Mouse (Mus musculus) yolk sac, embryonic 10.5 days (tissue): ENCODE measurements around the gene Tdrd7.

Experiments used
- DNase-seq: peaks from one replicate; pipeline ENCODE4 v3.0.0-alpha.2; 2017; ENCODE audit warnings: low spot score

The Tdrd7 gene

DNA sequence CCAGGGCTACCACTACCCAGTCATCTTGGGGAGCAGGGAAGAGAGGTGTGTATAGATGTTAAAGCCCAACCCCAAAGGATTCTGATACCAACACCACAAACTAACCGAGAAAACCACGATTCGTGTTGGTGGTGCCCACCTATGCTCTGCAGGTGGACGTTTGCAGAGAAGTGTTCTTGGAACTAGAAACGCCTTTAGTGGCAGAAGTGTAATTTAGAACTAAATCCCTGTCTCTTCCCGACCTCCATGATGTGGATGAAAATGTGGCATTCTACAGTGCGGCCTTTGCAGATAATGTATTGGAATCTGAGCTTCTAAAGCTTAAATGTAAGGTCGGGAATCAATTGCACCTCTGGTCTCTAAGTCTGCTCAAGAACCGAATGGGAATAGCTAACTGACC, 7.8 kb downstream of the Tdrd7 start:
- no peak for DNase-seq

DNA sequence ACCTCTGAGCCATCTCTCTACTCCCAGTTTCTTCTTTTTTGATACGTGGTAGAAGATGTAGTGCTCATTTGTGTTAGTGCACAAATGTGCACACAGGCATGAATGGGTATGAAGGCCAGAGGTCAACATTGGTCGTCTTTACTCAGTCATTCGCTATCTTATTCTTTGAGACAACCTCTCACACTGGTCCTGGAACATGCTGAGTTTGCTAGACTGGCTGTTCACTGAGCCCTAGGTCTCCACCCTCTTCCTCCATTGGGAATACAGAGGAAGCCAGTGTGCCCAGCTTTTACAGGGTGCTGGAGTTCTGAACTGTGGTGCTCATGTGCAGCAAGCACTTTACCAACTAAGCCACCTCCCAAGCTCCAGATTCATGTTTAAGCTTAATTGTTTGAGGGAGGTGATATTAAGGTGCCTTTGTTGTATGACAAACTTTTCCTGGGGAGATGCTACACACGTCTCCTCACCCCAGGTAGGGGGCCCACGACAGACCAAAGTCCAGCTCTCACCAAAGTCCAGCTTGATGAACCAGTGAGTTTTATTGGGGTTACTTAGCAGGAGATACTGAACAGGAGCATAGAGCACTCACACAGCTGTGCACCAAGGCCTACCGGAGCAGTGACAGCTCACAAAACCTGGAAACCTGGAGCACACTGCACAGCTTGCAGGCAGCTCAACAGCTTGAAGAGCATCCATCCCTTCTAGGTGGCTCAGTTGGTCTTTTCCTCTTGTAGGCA, 12.0 kb downstream of the Tdrd7 start:
- DNase-seq = peak; percentile 40

DNA sequence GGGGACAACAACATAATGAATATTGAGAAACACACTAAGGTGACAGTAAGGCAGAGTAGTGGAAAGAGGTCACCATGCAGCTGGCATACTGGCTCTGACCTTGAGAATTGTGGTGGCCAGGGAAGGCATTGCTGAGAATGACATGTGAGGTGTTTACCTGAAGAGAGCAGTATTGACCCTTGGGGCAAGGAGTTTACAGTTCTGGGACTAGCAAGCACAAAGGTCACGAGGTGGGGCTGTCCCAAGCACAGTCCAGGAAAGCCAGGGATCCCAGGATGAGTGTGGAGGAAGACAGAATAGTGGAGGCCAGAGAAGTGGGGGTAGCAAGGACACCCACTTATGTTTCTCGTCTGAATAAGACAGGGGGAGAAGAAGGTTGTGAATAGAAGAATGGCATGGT, 14.8 kb downstream of the Tdrd7 start:
- DNase-seq = peak; percentile 66

DNA sequence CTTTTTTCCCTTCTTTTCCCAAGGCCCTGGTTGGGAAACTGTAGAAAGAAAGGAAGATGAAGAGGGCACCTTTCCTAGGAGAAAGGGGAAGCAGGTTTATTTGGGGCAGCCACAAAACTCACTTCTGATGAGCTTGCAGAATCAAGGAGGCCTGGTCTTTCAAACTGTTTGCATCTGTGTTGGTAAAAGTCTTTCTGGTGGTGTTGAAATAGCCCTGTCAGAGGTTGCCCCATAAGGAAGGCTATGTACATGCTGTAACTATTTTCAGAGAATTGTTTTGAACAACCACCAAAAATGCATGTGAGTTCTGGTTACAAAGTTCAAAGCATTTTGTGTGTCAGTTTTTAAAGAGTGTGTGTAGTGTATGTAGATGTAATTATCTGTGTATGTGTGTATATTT, 15.9 kb downstream of the Tdrd7 start:
- no peak for DNase-seq

DNA sequence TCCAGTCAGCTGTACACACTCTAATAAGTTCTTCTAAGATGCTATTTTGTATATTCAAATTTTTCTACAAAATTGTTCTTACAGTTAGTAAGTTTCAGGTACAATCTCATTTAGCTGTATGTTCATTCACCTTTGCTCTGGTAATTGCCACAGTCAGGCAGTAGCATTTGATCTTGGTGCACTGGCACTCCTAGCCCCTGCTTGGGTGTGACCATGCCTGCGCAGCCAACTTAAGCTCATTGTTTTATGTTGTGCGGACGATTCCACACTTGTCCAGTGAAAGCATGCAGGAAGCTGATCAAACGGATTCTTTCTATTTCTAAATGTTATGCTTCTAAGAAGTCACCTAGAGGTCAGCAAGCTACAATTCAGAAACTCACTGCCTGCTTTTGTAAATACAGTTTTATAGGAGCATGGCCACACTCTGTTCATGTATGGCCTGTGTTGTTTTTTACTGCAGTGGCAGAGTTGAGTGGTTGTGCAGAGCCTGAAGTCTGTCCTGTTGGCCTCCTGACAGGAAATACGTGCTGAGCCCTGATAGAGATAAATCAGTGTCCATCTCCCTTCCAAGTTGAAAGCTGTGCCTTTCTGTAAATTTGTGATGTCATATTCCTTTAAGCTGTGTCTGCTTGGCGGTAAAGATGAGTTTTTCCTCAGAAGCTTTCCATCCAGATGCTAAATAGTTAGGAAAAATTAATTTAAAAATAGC, 25.4 kb downstream of the Tdrd7 start:
- no peak for DNase-seq

DNA sequence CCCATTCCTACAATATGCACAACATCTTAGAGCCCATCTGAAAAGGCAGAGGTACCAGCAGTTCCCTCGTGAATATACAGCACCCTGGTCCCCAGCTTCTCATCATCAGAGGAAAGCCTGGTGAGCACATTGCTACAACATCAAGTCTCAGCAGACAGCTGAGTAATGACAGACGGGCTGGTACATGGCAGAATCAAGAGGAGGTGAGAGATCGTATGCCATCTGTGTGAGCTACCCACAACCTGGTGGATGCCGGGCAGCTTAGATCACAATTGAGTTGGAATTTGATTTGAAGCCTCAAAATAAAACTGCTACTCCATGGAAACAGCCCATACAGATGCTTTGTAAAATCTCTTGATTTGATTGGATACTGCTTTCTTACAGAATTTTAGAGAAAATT, 33.4 kb downstream of the Tdrd7 start:
- DNase-seq = no peak

DNA sequence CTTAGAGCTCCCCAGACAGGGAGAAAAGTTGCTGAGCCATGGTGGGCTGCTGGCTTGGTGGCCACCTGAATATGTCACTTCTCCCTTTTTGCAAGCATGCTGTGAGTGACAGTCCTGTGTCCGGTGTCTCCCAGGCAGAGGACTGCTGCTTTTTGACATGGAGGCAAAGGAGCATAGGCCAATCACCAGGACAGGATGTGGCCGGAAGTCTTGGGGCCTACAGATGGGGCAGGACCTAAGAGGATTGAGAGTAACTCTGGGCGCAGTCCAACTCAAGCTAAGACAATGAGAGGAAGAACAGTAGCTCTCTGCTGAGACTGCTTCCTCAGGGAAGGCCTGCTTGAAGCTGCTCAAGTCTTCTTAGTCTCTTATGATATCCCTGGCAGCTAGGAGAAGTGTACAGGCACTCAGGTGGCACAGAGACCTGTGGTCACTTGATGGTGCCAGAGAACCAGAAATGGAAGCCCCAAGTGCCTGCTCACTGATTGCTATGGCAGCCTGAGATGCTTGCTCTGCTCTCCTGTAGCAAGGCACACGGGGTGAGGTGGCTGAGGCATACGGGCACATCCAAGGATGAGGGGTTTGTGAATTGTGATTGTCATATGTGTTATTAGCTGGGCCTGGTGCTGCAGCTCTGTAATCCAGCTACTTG, 43.1 kb downstream of the Tdrd7 start:
- DNase-seq = no peak

DNA sequence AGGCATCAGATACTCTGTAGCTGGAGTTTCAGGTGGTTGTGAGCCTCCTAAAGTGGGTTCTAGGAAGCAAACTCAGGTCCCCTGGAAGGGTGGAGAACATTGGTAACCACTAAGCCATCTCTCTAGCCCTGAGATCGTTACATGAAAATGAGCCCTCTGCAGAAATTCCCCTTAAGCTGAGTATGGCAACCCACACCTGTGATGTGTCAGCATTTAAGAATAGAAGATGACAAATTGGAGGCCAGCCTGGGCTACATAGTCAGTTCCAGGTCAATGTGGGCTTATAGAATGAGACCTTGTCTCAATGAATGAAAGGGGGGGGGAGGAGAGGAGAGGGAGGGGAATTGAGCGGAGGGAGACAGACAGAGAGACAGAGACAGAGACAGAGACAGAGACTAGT, 46.6 kb downstream of the Tdrd7 start:
- no peak for DNase-seq

DNA sequence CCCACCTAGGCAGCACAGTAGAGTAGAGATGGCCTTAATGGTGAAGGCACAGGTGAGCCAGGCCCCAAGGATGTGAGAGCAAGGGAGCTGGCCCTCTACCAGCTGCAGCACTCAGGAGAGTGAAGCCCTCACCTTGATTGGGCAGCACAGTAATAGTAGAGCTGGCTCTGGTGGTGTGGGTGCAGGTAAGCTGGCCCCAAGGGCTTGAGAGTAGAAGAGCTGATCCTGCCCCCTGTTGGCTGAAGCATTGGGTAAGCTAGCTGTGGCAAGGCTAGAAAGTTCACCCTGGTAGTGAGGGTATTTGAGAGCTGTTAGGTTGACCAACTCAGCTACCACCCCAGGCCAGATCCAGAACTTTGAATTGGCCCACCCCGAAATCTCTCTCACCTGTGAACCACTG, 50.5 kb downstream of the Tdrd7 start:
- DNase-seq = no peak

DNA sequence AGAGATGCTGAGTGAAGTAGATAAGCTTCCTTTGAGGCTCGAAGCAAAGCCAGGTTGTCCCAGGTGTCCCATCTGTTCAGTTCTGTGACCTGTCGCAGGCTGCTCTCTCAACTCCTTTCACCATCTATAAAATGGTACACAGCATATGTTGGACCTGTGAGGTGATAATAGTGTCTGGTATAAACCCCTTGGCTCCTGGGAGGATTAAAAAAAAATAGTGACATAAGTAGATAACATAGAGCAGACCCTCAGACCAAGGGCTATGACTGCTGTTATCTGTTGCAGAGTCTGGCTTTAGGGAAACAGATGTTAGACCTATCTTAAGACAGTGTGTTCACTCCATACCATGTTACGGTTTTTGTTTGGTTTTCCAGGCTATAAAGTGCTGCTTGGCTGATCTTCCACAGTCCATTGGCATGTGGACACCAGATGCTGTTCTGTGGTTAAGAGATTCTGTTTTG, 57.9 kb downstream of the Tdrd7 start:
- no peak for DNase-seq

DNA sequence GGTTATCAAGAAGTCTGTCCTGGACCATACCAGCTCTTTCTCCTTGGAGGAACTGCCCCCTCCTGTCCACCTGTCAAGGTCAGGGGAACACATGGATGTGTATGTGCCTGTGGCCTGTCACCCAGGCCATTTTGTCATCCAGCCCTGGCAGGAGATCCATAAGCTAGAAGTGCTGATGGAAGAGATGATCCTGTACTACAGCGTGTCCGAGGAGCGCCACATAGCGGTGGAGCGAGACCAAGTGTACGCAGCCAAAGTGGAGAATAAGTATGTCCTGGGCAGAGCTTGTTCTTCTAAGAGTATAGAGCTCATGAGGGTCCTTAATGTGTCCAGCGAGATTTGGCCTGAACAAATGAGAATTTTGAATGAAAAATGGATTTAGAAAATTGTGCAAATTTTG, 60.8 kb downstream of the Tdrd7 start:
- no peak for DNase-seq

DNA sequence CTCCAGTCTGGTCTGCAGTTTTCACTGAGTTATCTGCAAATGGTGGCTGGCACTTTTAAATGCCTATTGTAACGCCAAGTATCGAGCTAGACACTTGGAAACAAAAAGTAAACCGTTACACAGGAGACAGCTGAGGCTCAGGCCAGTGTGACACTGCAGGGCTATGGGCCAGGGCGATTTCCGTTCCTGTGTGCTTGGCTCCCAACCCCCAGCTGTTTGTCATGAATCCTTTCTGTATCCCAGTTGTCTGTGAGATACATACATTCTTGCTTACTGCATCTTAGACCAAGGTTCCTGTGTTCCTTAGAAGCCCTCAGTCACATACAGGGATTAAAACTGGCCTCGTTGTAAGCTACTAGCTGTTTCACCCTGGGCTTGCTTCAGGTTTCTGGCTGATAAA, 63.1 kb downstream of the Tdrd7 start:
- no peak for DNase-seq

DNA sequence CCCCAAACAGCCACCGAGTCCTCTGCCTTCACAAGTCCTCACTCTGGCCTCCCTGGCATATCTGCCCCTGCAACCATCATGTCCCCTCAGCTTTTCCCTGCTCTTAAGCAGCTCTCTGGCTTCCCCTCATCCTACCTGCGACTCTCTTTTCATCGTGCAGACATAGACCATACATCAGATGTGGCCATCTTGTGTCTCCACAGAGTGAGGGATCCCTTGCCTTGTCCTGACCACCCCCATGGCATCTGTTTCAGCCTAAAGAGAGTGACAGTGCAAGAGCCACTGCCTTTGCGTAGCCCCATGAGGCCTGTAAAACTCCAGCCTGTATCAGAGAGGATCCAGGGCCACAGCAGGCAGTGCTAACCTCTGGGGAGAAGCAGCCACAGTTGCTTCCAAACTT, 63.6 kb downstream of the Tdrd7 start:
- DNase-seq = no peak

DNA sequence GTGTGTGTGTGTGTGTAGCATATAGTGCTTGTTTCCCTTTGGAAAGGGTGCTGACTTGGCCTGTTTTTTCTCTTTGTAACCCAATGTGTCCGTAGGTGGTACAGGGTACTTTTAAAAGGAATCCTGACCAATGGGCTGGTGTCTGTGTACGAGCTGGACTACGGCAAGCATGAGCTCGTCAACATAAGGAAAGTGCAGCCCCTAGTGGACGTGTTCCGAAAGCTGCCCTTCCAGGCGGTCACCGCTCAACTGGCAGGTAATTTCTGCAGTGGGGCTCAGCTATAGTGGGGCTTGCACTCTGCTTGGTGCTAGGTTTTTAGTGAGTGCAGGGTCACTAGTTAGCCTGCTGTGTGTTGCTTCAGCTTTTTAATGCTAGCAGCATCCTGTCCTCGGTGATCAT, 64.4 kb downstream of the Tdrd7 start:
- DNase-seq = no peak

DNA sequence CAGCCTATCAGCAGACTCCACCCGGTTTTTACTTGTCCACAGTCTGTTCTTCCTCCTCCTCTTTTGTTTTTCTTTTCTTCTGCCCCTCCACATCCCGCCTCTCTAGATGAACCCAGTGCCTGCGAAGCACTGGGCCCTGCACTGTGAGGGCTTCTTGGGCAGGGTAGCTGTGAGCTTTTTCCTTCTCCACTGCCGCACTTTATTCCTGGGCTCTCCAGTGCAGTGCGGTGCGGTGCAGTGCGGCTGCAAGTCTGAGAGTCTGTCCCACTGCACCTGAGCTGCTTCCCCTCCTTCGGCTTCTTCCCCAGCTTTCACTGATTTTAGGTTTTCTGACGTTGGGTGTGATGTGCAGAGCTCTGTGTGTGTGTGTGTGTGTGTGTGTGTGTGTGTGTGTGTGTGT, 67.3 kb downstream of the Tdrd7 start:
- DNase-seq = no peak

DNA sequence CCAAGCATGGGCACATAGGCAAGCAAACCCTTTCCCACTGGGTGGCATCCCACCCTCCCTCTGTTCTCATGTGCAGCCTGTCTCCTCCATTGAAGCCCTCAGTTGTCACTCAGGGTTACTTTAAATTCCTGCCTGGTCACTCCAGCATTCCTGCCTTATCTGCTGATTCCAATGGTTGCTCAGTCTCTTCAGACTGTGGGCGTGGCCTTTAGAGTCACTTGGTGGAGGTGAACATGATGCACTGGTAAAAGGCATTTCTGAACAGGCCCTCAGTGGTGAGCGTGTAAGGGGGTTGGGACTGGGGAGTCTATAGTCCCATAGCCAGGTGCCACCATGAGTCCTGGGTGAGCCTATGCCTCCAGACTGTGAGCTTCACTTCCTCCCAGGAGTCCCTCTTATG, 68.1 kb downstream of the Tdrd7 start:
- DNase-seq = peak; percentile 45

DNA sequence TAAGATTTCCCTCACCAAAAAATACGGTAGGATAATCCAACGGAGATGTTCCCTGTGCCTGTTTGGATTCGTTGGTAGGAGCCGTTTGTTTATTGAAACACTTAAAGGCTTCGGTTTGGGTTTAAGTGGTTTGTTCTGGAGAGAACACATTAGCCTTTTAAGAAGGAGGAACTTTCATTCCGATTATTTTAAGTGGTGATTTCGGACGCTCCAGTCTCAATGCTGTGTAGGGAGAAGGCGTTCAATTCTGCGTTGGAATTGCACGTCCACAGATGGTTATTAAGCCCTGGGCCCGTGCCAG, 73.4 kb downstream of the Tdrd7 start:
- peak; percentile 9 for DNase-seq

DNA sequence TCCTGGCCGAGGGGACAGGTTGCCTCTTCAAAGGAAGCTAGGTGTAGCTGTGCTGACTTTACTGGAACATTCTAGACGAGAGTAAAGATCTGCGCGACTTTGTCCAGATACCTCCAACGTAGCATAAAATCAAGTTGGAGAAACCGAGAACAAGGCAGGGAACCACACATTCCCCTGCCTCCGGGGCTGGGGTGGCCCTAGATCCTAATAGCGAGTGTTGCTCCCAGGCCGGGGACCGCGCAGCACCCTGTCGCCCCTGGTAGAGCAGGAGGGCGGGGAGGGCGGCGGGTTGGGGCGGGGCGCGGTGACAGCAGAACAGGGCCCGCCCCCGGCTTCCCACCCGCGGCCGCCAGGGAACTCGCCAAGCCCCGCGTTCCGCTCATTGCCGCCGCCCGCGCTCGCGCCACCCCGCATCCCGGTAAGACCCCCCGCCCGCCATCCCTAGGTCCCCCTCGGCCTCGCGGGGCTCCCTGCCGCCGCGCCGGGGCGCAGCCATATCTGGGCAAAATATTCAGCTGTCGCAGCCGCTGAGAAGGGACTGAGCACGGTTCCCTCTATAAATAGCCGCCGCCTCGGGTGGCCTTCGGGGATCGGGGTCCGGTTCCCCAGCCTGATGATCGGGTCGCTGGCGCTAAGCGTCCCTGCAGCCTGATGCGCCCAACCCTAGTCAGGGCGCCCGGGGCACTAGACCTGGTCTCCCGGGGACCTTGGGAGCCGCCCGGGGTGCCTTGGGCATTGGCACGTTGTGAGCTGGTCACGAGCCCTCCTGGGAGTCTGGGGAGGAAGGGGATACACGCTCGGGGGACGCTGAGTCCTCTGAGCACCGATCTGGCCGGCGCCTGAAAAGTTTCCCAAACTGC, 74.0 kb downstream of the Tdrd7 start, which contains the start of gene Tmod1:
Gene Tmod1, plus strand, starts transcription at position 44 of the 860 bp plus-strand sequence.
- DNase-seq = peak; percentile 54

DNA sequence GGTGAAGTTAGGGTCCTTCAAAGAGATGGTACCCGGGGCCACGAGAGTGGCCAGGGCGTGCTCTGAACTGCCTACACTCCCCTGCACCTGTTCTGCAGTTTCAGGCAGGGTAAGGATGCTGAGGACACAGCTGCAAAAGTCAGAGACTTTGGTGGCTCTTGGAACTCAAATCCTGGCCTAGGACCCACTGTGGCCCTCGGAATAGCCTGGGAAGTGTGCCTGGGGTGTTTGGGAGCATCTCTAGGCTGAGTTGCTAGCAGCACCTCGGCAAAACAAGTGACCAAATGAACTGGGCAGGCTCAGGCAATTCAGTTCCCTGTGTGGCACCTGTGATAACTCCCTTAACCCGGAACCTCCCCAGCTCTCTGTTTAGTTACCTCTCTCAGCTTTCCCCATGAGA, 74.8 kb downstream of the Tdrd7 start:
- DNase-seq = no peak

DNA sequence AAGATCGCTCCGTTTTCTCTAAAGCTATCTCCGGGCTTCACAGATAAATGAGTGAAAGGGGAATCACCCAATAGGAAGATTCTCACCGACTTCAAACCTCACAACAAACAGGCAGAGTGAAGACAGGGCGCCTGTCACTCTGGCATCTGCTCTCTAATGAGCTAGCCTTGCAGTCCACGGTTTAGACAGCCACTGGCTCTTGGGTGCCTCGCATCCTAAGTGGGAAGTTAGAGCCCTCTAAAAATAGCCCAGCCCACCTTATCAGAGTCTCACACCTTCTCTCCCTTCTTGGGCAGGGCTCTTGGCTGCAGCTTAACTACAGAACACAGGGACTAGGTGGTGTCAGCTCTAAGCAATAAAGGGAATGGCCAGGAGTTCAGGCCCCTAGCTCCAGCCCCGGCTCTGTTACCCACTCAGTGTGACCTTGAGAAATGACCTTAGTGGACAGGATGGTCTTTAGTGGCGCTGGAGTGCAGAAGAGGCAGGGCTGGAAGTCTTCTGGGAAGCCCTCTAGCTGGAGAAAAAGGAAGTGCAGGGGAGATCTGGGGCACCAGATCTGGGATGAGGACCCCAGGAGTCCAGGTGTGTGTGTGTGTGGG, 75.6 kb downstream of the Tdrd7 start:
- peak; percentile 37 for DNase-seq

DNA sequence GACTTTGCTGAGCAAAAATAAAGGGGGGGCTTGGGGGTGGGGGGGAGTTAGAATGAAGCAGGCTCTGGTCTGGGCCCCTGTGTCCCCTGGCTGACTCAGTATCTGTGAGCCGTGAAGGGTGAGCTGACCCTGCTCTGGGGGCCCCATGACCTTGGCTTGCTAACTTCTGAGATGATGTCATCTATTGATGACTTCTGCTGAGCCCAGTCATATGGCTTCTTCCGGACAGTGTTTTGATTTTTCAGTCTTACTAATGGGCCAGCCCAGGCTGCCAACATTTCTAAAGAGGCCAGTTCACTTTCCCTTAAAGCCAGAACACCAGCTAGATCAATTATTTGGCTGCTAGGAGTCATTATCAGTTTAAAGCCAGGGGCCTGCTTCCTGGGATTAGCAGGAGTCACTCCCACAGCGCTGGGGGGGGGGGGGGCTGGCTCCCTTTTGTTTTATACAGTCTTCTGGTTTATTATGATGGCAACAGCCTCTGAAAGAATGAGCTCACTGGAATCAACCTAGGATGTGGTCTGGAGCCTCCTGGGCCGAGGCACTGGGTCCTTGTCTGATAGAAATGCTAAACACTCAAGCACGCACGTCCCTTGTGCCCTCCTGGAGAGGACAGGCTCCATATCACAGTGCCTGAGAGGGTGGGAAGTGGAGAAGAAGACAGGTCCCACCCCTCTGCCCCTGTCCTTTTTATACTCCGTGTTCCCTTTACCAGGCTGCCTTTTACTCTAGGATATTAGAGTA, 76.8 kb downstream of the Tdrd7 start:
- DNase-seq = no peak
